22 mouse cellular contexts compared by ENCODE assay signal in genomic region chr9:117002083-117002482, GRCm38 (mm10).
DNase-seq lines count a peak whose midpoint lies in the region; ATAC-seq lines count a peak whose summit lies in the region.
"Had no signal": no experiment of that assay in that cellular context is flagged by ENCODE, and none has a peak within 500 bp of the region (broad histone marks: within the 10 kb centered on the region; RNA-seq: fewer than 3 reads in every experiment).

No protein-coding gene starts in this region.

- H3K4me2 ChIP-seq in kidney, embryonic 14.5 days (replicated peaks; ENCODE audit: low read depth, low read length), result no peak overlapping the region
- no peak overlapping the region for H3K4me2 ChIP-seq in midbrain, embryonic 16.5 days (ENCODE audit: low read length)
- H3K4me2 ChIP-seq: hindbrain, embryonic 15.5 days; kidney, embryonic 15.5 days; limb, embryonic 15.5 days; liver, embryonic 15.5 days had no signal

- no peak overlapping the region for H3K4me3 ChIP-seq in kidney, embryonic 14.5 days (ENCODE audit: low read length)
- no peak overlapping the region for H3K4me3 ChIP-seq in midbrain, embryonic 10.5 days
- no peak overlapping the region for H3K4me3 ChIP-seq in midbrain, embryonic 16.5 days (ENCODE audit: low read depth, low read length)
- H3K4me3 ChIP-seq: gastrocnemius, adult 2 months; heart, embryonic 10.5 days; hindbrain, embryonic 15.5 days; kidney, embryonic 15.5 days; limb, embryonic 15.5 days; liver, embryonic 15.5 days; megakaryocyte, embryonic 14.5 days; myocyte had no signal

- H3K27ac ChIP-seq in kidney, embryonic 14.5 days (ENCODE audit: low read depth, low read length), result no peak overlapping the region
- no peak overlapping the region for H3K27ac ChIP-seq in midbrain, embryonic 10.5 days (replicated peaks)
- no peak overlapping the region for H3K27ac ChIP-seq in midbrain, embryonic 16.5 days (ENCODE audit: low read length)
- H3K27ac ChIP-seq: heart, embryonic 10.5 days; hindbrain, embryonic 15.5 days; kidney, embryonic 15.5 days; liver, embryonic 15.5 days had no signal

- H3K4me1 ChIP-seq in kidney, embryonic 14.5 days (ENCODE audit: control insufficient read depth, insufficient read depth, low read length), result no peaks in the 10 kb centered on the region
- H3K4me1 ChIP-seq in midbrain, embryonic 10.5 days, result no peaks in the 10 kb centered on the region
- H3K4me1 ChIP-seq in midbrain, embryonic 16.5 days (ENCODE audit: control insufficient read depth, insufficient read depth, low read length), result no peaks in the 10 kb centered on the region
- H3K4me1 ChIP-seq: heart, embryonic 10.5 days; hindbrain, embryonic 15.5 days; liver, embryonic 15.5 days; megakaryocyte, embryonic 14.5 days had no signal

- no peaks in the 10 kb centered on the region for H3K9me3 ChIP-seq in kidney, embryonic 14.5 days (ENCODE audit: control insufficient read depth, low read length)
- H3K9me3 ChIP-seq in midbrain, embryonic 10.5 days (replicated peaks), result no peaks in the 10 kb centered on the region
- H3K9me3 ChIP-seq in midbrain, embryonic 16.5 days (replicated peaks; ENCODE audit: control insufficient read depth, low read length, poor library complexity, severe bottlenecking), result no peaks in the 10 kb centered on the region
- H3K9me3 ChIP-seq: heart, embryonic 10.5 days; hindbrain, embryonic 15.5 days; kidney, embryonic 15.5 days; limb, embryonic 15.5 days; liver, embryonic 15.5 days had no signal

- no peaks in the 10 kb centered on the region for H3K27me3 ChIP-seq in kidney, embryonic 14.5 days (ENCODE audit: control insufficient read depth, insufficient read depth, low read length)
- no peaks in the 10 kb centered on the region for H3K27me3 ChIP-seq in midbrain, embryonic 10.5 days (ENCODE audit: low read depth, poor library complexity, severe bottlenecking)
- no peaks in the 10 kb centered on the region for H3K27me3 ChIP-seq in midbrain, embryonic 16.5 days (ENCODE audit: control insufficient read depth, insufficient read depth, low read depth, low read length)
- H3K27me3 ChIP-seq: hindbrain, embryonic 15.5 days; kidney, embryonic 15.5 days; limb, embryonic 15.5 days; liver, embryonic 15.5 days; megakaryocyte, embryonic 14.5 days had no signal

- H3K36me3 ChIP-seq in kidney, embryonic 14.5 days (ENCODE audit: control insufficient read depth, insufficient read depth, low read length), result no peaks in the 10 kb centered on the region
- H3K36me3 ChIP-seq in midbrain, embryonic 10.5 days, result no peaks in the 10 kb centered on the region
- H3K36me3 ChIP-seq in midbrain, embryonic 16.5 days (ENCODE audit: control insufficient read depth, insufficient read depth, low read length), result no peaks in the 10 kb centered on the region
- H3K36me3 ChIP-seq: heart, embryonic 10.5 days; hindbrain, embryonic 15.5 days; limb, embryonic 15.5 days; liver, embryonic 15.5 days had no signal

- WGBS in kidney, embryonic 14.5 days, result 88% methylated on average over 2 of the region's 2 CpGs
- WGBS in midbrain, embryonic 10.5 days, result 93% methylated on average over 2 of the region's 2 CpGs
- WGBS in midbrain, embryonic 16.5 days, result 95% methylated on average over 2 of the region's 2 CpGs

- peak; percentile 21 for DNase-seq in adrenal gland, postnatal 10 days
- DNase-seq in adrenal gland, postnatal 4 days (ENCODE audit: low spot score in 2 of 2), result no peak
- DNase-seq in kidney, adult 9 months, result peak; percentile 15
- DNase-seq in midbrain, embryonic 10.5 days (ENCODE audit: low spot score), result peak; percentile 8
- DNase-seq in lung, postnatal 36 days, result peak; percentile 58
- DNase-seq: cerebellum, adult 8-10 months; cerebellum, postnatal 36 days; gastrocnemius, adult 2 months; midbrain, embryonic 14.5 days; right cerebral cortex, adult 18-20 months; right cerebral cortex, postnatal 4 days; thymus, postnatal 25 days had no signal

- no peak for ATAC-seq in kidney, embryonic 14.5 days (ENCODE audit: low FRiP score, low TSS enrichment)
- ATAC-seq in midbrain, embryonic 16.5 days, result no peak
- no peak for ATAC-seq in monocyte, adult 5-6 weeks (replicated peaks; ENCODE audit: insufficient number of reproducible peaks, low FRiP score, low TSS enrichment, poor library complexity, severe bottlenecking)

- no peak overlapping the region for H3K9ac ChIP-seq in kidney, embryonic 14.5 days (ENCODE audit: low read depth, low read length)
- no peak overlapping the region for H3K9ac ChIP-seq in midbrain, embryonic 16.5 days (ENCODE audit: low read depth, low read length)
- H3K9ac ChIP-seq: hindbrain, embryonic 15.5 days; kidney, embryonic 15.5 days; limb, embryonic 15.5 days; liver, embryonic 15.5 days had no signal

Comparison
In these comparisons a context has a peak if more than half of its experiments do, and no peak if none do; other contexts are left out.
1. DNase-seq: peak in adrenal gland, postnatal 10 days (single experiment), kidney, adult 9 months (single experiment), midbrain, embryonic 10.5 days (single experiment) and lung, postnatal 36 days (single experiment); none in adrenal gland, postnatal 4 days (0 of 2).